Mouse (Mus musculus) heart, adult 2 months (tissue): ENCODE measurements around the gene Rora. TPM values are rescaled to one million over a fixed set of nuclear protein-coding genes. Genes with fewer than 3 reads are reported as not detected.

Source experiments
- DNase-seq, 2 experiments: peaks; one replicate each; pipeline ENCODE4 v3.0.0; 2021
- H3K27ac ChIP-seq: fragments of 200-600 bp; 2 replicates; pipeline ENCODE4 v1.8.1; 2022
- H3K27me3 ChIP-seq: fragments of 200-500 bp; 2 replicates; pipeline ENCODE4 v1.6.1; 2012; ENCODE audit warnings: mild to moderate bottlenecking, low read length, inconsistent platforms, mixed read lengths; ENCODE audit not compliant: control insufficient read depth, insufficient read depth
- H3K36me3 ChIP-seq: fragments of 200-500 bp; 2 replicates; pipeline ENCODE4 v1.6.1; 2012; ENCODE audit warnings: low read length, inconsistent platforms; ENCODE audit not compliant: control insufficient read depth, insufficient read depth
- H3K4me1 ChIP-seq: fragments of 200-500 bp; 2 replicates; pipeline ENCODE4 v1.6.1; 2011; ENCODE audit warnings: low read length; ENCODE audit not compliant: control insufficient read depth, insufficient read depth
- H3K4me3 ChIP-seq: fragments of 200-600 bp; 2 replicates; pipeline ENCODE4 v1.8.1; 2022
- H3K79me2 ChIP-seq: fragments of 200-500 bp; replicated peaks from 2 replicates; pipeline ENCODE4 v1.6.1; 2012; ENCODE audit warnings: mild to moderate bottlenecking, inconsistent platforms, low read length, moderate library complexity, mixed read lengths; ENCODE audit not compliant: control insufficient read depth, insufficient read depth
- H3K9ac ChIP-seq: fragments of 200-500 bp; 2 replicates; pipeline ENCODE4 v1.6.1; 2012; ENCODE audit warnings: low read depth, mild to moderate bottlenecking, control low read depth, inconsistent platforms, low read length, mixed read lengths
- CTCF ChIP-seq: fragments of 200-600 bp; IDR thresholded peaks from 2 replicates; pipeline ENCODE4 v1.8.1; 2022; ENCODE audit warnings: antibody characterized with exemption, mild to moderate bottlenecking, moderate library complexity
- EP300 ChIP-seq: fragments of 200-500 bp; IDR thresholded peaks from 2 replicates; pipeline ENCODE4 v1.6.1; 2011; ENCODE audit warnings: low read depth, low read length, control low read depth; ENCODE audit not compliant: insufficient read depth
- POLR2A ChIP-seq: fragments of 200-500 bp; IDR thresholded peaks from 2 replicates; pipeline ENCODE4 v1.6.1; 2011; ENCODE audit warnings: mild to moderate bottlenecking, low read depth, low read length, control low read depth; ENCODE audit not compliant: insufficient read depth
- WGBS: fragments of 180-500 bp; shearing (Covaris S2); methylation state at CpG from one replicate; pipeline ENCODE4 v1.1.7; 2018; 5-methylcytosine and 5-hydroxymethylcytosine counted together
- intact Hi-C: fragments of 180-260 bp; cut with DNase I; formaldehyde crosslinking; loops from one replicate; pipeline ENCODE4 v1.15.1; 2025
- polyA plus RNA-seq: library from polyadenylated mRNA; depleted of rRNA; stranded (reverse); fragments of >200 nt; gene quantifications from 2 replicates; pipeline ENCODE4 v1.2.3, GENCODE M21; 2012
- total RNA-seq, 2 experiments: library from RNA; stranded (reverse); gene quantifications; 2 replicates each; pipeline ENCODE4 v1.2.3; 2021

The Rora gene
- total and polyA plus RNA-seq, 3 experiments: 6.7 to 28.9 (median 21.6) TPM

DNA sequence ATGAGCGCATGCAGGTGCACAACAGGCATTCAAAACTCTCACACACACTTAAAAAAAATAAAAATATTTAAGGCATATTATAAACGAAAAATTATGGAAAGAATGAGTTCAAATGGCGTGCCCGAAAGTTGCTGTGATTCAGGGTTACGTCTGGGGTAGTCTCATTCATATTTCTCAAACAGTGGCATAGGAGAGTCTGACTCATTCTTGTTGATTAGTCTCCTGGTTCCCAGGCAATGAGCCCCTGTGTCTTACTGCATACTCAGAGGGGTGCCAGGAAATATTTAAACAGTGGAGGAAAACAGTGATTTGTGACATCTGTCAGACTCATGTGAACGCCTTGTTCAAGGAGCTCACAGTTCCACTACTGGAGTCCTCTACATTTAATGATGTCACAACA lies 316.5 kb downstream of the Rora start:
- Histone ChIP-seq H3K9ac (no peak overlapping the region), H3K27ac (no peak overlapping the region), H3K4me3 (no peak overlapping the region), H3K79me2 (no peaks in the 10 kb centered on the region), H3K36me3 (no peaks in the 10 kb centered on the region), H3K27me3 (no peaks in the 10 kb centered on the region), H3K4me1 (no peaks in the 10 kb centered on the region)
- WGBS: 79% methylated on average over 6 of the region's 6 CpGs
- intact Hi-C loops: no loop called here
- no peak for DNase-seq
- TF ChIP-seq POLR2A (no peak), EP300 (no peak), CTCF (no peak)

DNA sequence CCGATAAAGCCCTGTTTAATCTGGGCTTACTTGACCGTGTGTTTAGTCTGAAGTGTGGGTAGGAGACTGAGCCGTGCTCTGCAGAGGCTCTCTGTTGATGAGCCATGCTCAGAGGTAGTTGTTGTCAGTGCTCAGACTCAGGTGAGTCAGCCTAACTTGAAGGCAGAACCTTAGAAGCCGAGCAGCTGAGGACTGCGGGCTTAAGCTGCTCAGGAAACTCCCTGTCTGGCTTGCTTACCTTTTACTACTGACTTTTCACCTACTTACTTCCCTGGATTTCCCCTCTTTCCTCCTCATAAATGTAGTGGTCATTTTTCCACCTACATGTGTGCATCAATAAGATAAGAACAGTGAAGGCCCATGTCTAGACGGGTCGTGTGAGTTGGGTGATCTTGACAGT lies 318.7 kb downstream of the Rora start:
- Histone ChIP-seq H3K36me3 (no peaks in the 10 kb centered on the region), H3K9ac (no peak overlapping the region), H3K79me2 (no peaks in the 10 kb centered on the region), H3K4me3 (no peak overlapping the region), H3K27me3 (no peaks in the 10 kb centered on the region), H3K27ac (no peak overlapping the region), H3K4me1 (no peaks in the 10 kb centered on the region)
- WGBS: 78% methylated on average over 7 of the region's 7 CpGs
- intact Hi-C loops: no loop called here
- no peak for DNase-seq
- TF ChIP-seq POLR2A (no peak), CTCF (no peak), EP300 (no peak)

DNA sequence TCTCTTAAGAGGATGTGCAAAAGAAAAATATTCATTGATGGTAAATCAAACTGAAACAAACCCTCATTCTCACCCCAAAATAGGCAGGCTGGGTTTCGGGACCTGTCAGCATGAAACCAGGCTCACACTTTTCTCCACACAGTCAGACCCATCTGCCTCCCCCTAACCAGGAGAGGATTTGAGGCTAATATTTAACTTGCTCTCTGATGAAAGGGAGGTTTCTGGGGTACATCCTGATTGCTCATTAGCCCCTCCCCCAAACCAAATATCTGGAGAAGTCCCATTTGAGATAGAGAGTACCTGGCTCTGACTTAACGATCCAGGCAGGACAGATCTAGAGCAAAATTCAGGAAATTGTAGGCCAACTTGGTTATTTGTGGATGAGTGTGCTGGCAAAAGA lies 320.9 kb downstream of the Rora start:
- Histone ChIP-seq H3K4me1 (no peaks in the 10 kb centered on the region), H3K27ac (no peak overlapping the region), H3K36me3 (no peaks in the 10 kb centered on the region), H3K9ac (no peak overlapping the region), H3K27me3 (no peaks in the 10 kb centered on the region), H3K79me2 (no peaks in the 10 kb centered on the region), H3K4me3 (no peak overlapping the region)
- no peak for DNase-seq
- intact Hi-C loops: no loop called here
- 89% methylated on average over 2 of the region's 2 CpGs for WGBS
- TF ChIP-seq EP300 (no peak), CTCF (no peak), POLR2A (no peak)

DNA sequence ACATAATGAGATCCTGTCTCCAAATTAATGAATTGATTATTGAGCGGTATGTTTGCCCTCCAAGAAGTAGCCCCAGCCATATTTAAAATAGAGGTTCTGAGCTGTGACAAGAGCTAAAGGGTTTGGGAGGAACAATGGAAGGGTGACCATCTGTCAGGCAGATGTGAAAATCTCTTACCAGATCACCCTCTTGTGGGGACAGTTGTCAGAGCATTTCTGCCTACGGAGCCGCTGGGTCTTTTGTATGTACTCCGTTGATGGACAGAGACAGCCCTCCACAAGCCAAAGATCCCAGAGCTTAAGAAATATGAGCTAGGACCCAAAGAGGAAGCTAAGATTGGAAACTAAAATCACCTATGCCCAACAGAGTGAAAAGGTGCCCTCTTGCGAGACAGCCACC lies 322.6 kb downstream of the Rora start:
- intact Hi-C loops: loop anchor here (5.0 kb wide), 1 partner anchor 51 kb away; no protein-coding TSS in a partner anchor
- Histone ChIP-seq H3K36me3 (no peaks in the 10 kb centered on the region), H3K27ac (no peak overlapping the region), H3K79me2 (no peaks in the 10 kb centered on the region), H3K9ac (no peak overlapping the region), H3K27me3 (no peaks in the 10 kb centered on the region), H3K4me3 (no peak overlapping the region), H3K4me1 (no peaks in the 10 kb centered on the region)
- TF ChIP-seq CTCF (0 out of 2 replicates have a peak, but pooled peaks have one; percentile 3), POLR2A (no peak)
- DNase-seq: no peak
- 89% methylated on average over 5 of the region's 5 CpGs for WGBS

DNA sequence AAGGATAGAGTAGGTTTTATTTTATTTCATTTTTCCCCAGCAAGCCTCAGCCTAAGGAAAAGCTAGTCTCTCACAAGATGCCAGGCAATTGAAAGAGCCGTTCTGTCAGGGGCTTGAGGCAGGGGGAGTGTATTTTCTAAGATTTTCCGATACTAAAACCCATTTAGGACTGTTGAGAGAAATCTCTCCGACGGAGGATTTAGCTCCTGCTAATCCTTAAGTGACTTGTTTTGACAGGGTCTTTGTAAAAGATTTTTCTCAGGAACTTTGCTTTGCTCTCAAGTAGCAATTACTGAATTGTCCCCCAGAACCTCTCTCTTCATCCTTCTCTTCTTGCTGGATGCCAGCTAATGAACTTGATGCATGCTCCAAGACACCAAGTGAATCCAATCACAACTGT lies 323.3 kb downstream of the Rora start:
- WGBS: 91% methylated on average over 4 of the region's 4 CpGs
- DNase-seq: no peak
- H3K79me2 ChIP-seq: no peaks in the 10 kb centered on the region
- TF ChIP-seq CTCF (no peak), EP300 (no peak), POLR2A (no peak)
- no peaks in the 10 kb centered on the region for H3K27me3 ChIP-seq
- intact Hi-C loops: loop anchor here (5.0 kb wide), 1 partner anchor 50 kb away; no protein-coding TSS in a partner anchor
- H3K4me1 ChIP-seq: no peaks in the 10 kb centered on the region
- no peak overlapping the region for H3K27ac ChIP-seq
- no peak overlapping the region for H3K4me3 ChIP-seq
- no peak overlapping the region for H3K9ac ChIP-seq
- H3K36me3 ChIP-seq: no peaks in the 10 kb centered on the region

DNA sequence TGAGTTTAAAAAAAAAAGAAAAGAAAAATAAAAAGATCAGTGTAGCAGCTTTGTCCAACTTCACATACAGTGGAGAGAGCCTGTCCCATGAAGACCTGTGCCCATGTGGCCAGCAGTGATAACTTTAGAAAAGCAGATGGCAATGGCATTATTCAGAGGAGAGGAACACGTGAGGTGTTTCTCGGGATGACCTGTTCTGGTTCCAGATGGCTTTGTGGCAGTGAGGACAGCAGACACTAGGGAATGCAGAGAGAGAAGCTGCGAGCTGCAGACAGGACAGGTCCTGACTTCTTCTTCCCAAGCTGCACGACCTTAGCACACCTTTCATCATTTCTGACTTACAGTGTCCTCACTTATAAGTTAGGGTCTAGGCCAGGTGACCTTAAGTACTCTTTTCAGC lies 325.1 kb downstream of the Rora start:
- no peaks in the 10 kb centered on the region for H3K4me1 ChIP-seq
- H3K36me3 ChIP-seq: no peaks in the 10 kb centered on the region
- no peaks in the 10 kb centered on the region for H3K79me2 ChIP-seq
- TF ChIP-seq POLR2A: no peak
- no peak for TF ChIP-seq CTCF
- TF ChIP-seq EP300: no peak
- intact Hi-C loops: loop anchor here (5.0 kb wide), 1 partner anchor 49 kb away; no protein-coding TSS in a partner anchor
- H3K27me3 ChIP-seq: no peaks in the 10 kb centered on the region
- 76% methylated on average over 4 of the region's 4 CpGs for WGBS
- no peak overlapping the region for H3K9ac ChIP-seq
- H3K4me3 ChIP-seq: no peak overlapping the region
- no peak overlapping the region for H3K27ac ChIP-seq
- no peak for DNase-seq
